Mouse (Mus musculus) cerebellum, postnatal 14 days (tissue): ENCODE measurements at regions not wholly inside any gene's neighbourhood (a gene's known extent, or its start where the extent isn't known, plus 50 kb on each side); places are given as distances from the start of the nearest gene placed in this dataset.
A peak's percentile ranks its signal among the peaks of the same experiment; 100 is the strongest.

Source experiments
- DNase-seq, 2 experiments: peaks; one replicate each; pipeline ENCODE4 v3.0.0; 2021; ENCODE audit warnings: mixed read lengths in 2 of 2

DNA sequence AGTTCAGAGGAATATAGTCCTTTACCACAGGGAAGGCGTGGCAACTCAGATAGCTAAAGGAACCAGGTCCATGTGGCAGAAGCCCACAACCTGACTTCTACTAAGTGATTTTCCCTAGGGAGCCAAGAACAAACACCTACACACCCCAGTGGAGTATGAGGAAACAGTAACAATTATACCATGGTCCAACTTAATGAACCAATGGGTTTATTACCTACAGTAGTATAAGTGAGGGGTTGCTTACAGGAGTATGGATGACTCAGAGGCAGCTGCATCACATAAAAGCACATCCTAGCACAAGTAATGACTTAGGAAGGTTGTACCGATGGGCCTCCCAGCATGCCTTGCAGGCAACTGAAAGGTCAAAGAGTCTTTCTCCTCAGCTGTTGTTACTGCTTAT, 98.7 kb upstream of the Cul1 start:
- no peak for DNase-seq

DNA sequence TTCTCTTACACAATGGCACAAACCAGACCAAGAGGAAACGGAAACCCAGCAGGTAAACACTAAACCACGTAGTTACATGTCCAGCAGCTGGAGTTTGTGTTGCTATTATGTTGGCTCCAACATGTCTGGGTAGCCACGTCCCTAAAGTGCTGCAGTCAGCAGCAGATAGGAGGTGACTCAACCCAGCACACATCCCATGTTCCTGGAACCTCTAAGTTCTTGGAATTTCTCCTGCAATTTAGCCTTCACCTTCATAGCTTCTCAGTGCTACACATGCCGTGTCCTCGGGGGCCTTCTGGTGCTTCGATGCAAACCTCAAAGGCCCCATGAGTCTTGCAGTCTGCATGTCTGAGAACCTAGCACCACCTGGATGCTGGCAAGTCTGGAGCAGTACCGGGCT, 97.7 kb upstream of the Cul1 start:
- DNase-seq, result no peak

DNA sequence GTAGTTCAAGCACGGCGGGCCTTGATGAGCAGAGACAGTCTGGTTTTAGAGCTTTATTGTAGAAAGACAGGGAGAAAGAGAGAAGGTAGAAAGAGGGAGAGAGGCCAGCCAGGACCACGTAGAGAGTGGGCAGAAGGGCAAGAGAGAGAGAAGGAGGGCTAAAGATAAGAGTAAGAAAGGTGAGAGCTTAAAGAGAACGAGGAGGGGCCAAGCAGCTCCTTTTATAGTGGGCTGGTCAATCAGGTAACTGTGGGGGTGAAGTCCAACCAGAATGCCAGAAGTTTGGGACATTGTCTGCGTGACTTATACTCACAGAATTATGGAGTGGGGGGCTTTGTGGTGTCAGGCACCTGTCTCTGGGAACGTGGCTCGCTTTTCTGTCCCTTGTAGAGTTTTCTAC, 96.7 kb upstream of the Cul1 start:
- DNase-seq, result no peak

DNA sequence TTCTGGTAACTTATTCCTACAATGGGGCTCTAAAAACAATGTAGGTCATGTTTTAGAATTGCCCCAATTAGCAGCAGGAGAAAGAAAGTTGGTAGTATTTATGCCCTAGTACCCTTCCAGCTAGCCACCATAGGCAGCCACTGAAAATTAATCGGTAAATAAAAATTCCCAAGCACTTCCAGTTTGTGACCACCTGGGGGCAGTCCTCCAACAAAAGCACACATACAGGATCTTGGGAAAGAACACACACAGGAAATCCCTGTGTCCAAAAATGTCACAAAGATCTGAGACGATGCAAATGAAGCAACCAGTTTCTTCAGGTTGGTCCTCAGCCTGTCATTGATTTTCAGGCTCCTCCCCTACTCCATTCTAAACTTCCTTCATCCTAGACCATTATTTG, 94.5 kb upstream of the Cul1 start:
- DNase-seq, result peak; percentile 64 to 69

DNA sequence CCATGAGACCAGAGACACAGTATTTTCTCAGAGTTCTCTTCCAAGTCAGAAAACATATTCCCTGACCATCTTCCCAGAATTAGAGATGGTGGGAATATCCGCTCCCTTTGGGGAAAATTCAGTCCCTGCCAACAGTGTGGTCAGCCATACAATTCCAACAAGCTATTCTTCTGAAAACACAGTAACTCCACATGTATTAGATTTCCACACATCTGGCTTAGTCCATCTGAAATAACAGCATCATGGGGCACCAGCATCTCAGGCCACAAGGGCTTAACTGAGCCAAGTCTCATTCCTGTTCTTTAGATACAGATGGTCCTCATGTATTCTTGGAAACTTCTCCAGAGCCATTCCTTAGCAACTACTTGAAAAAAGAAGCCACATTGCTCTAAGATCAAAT, 89.2 kb upstream of the Cul1 start:
- DNase-seq, result no peak

DNA sequence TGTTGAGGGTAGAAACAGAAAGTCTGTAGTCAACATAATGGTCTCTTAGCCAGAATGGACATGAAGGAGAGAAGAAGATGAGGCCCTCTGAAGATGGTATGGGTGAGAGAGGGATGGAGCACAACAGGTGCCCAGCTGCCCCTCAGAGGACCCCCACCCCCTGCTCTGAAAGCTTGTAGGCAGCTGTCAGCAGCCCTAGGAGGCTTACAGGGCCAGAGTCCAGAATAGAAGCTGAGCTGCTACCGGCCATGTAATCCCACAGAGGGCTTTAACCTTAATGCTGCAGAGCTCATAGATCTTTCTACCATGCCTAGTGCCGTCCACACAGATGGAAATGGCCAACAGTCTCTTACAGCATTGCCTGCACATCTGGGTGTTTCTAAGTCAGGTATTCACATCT, 88.6 kb upstream of the Cul1 start:
- DNase-seq, result no peak

DNA sequence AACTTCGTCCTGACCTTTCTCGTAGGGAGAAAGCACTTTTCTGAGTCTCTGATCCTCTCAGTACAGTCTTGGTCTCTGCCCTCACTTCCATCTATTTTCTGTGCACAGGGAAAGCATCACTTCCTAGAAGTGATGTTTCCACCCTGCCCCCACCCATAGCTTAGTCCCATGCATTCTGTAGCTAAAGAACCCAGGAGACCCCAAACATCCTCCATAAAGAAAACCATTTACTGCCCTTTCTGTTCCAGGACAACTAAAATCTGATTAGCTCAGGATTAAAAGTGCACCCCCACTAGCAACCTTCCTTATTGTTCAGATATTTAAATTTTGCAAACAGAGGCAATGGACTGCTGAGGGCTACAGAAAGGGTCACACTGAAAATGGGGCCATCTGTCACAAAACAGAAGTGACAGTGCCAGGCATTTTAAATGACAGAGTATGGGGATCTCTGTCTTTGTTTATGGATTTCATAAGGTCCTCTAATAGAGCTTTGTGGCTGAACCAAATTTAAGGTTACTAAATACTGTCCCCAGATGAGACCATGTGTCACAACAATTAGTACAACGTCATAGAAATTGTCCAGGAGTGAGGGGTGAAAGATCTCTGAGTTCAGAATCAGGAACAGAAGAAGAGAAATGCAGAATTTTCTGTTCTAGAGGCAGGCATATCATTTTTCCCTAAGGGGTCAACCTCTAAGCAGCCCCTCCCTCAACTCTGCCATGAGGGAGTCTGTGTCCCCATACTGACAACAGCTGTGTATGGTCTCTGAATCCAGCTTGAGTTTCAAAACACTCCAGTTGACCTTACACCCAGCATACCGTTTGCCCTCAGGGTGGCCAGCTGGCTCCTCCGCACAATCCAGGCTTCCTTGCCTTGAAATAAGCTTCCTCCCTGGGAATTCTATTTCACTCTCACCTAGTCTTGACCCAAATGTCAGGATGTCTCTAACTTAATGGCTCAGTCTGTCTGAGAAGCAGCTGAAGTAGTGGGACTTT, 87.2 kb upstream of the Cul1 start:
- DNase-seq, result no peak

DNA sequence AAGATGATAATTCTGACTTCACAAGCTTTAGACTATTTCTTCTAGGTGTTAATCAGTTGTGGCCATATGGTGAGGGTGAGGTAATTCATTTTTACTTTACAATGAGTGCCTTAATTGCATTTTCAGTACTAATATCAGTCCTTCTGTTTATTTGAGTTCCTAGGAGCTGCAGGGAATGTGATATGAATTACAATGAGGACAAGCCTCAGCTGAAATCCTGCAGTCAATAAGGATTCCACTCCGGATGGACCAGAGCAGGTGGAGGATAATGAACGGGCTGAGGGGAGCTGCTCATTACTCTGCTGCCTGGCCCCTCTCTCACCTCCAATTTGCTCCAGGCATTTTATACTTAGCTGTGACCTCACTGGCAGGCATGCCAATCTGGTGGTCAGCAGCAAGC, 85.7 kb upstream of the Cul1 start:
- DNase-seq, result peak in 1 of 2 experiments; percentile 5

DNA sequence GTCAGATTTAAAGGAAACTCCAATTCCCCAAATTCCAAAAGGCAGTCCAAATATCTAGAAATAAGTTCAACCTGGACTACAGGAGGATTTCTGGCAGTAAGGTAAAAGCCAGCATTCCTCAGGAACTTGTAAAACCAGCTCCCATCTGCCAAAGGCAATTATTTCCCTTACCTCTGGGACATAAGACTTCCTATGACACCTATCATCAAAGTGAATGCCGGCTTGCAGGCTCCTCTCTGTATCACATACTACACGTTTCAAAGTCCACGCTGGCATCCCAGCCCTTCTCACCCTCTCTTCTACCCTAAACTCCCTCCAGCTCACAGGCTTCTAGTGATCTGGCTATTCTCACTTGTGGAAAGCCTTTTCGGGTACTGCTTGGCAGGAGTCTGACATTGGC, 77.5 kb upstream of the Cul1 start:
- DNase-seq, result no peak

DNA sequence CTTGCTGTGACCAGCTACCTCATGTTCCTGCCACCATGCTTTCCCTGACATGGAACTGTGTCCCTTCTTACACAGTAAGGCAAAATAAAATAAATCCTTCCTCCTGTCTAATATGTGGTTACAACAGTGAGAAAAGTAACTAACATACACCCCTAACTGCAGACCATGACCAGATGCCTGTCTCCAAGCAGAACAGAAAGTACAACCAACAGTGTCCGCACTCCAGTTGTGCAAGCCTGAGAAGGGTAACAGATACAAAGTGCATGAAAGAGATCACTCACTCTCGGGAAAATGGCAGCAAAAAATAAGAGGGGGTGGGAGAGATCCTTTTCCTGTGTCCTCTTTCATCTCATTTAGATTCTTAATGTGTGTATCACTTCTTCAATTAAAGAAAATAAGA, 71.7 kb upstream of the Cul1 start:
- DNase-seq, result no peak

DNA sequence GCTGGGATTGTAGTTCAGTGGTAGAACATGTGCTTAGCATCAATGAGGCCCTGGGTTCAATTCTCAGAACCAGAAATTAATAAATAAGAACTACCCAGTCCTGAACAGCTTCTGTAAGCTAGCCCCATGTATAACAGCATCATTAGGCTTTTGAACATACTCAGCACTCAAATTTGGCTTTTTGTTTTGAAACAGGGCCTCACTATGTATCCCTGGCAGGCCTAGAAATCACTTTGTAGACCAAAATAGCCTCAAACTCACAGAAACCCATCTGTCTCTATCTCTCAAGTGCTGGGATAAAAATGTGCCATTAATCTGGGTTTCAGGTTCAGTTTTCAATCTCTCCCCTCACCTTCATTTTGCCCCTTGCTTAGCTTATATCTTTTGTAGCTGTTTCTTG, 66.6 kb upstream of the Cul1 start:
- DNase-seq, result no peak

DNA sequence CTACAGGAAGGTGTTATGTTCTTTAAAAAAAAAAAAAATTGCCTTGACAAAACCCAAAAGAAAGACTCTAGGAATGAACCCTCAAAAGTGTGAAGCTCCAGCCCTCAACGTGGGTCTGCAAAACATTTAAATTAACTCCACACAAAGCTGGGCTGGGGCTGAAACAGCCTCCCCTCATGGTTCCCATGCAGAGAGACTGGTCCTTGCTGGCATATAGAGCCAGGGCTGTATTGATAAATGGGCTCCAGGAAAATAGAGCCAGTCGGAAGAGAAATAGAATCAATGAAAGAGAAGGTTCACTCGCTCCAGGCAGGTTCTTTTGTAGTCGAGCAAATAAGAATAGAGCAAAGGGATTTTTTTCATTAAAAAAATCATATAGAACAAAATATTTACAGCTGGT, 63.3 kb upstream of the Cul1 start:
- no peak for DNase-seq

DNA sequence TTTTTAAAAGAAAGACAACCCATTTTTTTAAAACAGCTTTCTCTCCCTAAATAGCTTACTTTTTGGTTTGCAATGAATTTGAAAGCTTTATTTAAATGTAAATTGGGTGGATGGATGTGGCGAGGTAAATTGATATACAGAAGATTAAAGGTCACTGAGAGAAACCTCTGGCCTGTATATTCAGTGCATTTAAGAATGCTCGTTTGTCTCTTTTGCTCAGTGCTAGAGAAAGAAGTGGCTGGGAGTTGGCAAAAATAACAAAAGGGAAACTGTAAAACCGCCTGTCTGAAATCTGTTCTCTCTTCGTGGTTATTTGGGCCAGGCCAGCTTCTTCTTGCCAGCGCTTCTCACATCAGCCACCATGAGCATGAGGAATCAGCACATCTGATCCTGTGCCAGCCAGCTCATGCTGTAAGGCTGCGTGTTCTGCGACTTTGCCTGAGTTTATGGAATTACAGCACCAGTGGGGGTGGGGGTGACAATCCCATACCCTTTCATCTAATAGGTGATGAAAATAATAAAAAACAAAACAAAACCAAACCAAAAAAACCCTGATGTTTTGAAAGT, 62.7 kb upstream of the Cul1 start:
- peak; percentile 55 to 65 for DNase-seq

DNA sequence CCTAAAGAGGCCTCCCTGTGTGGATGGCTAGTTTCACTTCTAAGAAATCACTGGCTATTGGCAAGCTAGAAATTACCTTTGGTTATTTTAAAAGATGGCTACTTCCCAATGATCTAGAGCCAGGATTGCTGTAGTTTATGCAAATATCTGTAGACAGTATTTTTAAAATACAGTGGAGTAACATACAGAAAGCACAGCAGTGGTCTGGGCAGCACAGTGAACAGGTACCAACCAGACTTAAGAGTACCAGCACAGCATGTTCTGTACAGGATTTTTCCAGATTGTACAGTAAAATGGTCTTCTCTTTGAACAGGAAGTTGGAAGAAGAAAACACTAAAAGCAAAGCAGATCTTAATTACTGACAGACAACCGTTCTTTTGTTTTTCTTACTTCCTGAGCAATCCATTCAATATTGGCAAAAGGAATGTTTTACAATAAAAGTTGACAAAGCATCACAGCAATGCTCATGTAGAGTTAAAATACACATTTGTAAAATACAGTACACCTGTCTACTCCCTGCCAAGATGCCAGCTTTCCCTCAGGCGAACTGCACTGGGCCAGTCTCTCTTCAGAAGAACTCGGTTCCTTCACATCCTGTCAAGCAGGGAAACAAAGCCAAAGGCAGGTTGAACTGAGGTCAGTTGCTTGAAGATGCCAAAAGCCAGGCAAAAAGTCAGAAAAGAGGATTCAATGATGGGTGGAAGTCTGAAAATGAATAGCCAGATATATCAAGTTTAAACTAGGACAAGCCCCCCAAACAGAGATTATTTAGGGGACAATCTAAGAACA, 62.0 kb upstream of the Cul1 start:
- DNase-seq, result peak; percentile 15 to 34

DNA sequence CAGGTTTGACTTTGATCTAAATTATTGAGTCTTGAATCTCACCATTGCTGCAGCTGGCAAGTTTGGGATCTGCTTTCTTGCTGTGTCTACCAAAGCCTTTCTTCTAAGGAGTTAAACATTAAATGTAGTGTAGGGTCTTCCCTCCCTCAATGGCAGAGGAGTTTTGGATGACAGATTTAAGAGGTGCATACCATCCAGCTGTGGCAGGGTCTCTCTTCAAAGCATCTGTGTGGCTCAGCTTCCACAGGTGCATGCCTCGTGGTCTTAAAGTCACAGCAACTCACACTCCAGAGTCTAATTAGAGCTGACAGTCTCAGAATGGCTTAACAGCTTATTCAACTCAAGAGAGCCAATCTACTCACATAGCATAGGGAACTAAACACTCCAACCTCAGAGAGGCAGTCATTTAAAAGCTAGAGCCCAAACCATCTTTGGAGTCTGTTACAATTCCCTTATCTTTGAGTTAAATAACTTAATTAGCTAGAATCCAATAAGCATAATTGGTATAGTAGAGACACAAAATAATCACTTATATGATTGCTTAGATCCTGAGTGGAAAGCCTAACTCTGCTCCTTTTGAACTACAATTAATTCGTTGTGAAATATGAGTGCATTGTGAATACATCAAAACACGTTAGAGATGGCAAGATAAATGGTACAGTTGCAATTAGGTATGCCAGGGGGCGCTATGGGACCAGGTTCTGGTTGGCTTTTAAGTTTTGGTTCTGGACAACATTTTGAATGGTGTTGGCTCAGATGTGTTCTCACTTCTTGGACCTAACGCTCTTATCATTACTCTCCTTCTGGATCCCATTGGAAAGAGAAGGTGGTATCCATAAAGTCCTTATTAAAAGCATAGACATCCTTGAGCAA, 57.5 kb upstream of the Cul1 start:
- peak; percentile 38 to 52 for DNase-seq
